ENCODE assay signal across 28 mouse cellular contexts in the genomic region with DNA sequence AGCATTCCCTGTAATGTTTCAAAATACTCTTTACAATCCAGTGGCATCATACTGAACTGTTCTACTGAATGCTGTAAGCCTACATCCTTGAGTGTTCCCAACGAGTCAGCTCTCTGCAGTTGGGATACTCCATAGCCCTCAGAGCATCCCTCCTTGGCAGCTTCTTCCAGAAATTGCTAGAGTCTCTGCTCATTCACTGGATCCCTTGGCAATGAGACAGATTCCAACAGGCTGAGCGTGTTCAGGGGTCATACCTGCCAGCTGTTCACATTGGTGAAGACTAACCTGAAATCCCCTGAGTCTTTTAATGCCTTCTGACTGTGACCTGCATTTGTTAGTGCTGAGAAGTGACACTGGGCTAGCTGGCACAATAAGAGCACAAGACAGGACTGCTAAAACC.
A peak's percentile ranks its signal among the peaks of the same experiment; 100 is the strongest.
DNase-seq lines count a peak whose midpoint lies in the region; ATAC-seq and TF ChIP-seq lines count a peak whose summit lies in the region.
"Had no signal": no experiment of that assay in that cellular context is flagged by ENCODE, and none has a peak within 500 bp of the region (broad histone marks: within the 10 kb centered on the region; RNA-seq: fewer than 3 reads in every experiment).

No protein-coding gene starts in this region.

- no peaks in the 10 kb centered on the region for H3K9me3 ChIP-seq in intestine, embryonic 16.5 days (ENCODE audit: control insufficient read depth, low read length)
- H3K9me3 ChIP-seq: embryonic facial prominence, embryonic 12.5 days; embryonic facial prominence, embryonic 15.5 days; G1E; heart, embryonic 10.5 days; heart, embryonic 13.5 days; hindbrain, embryonic 13.5 days had no signal

- no peaks in the 10 kb centered on the region for H3K36me3 ChIP-seq in kidney, adult 2 months (ENCODE audit: control insufficient read depth, insufficient read depth, low read length)
- H3K36me3 ChIP-seq in intestine, embryonic 16.5 days (ENCODE audit: control insufficient read depth, insufficient read depth, low read length): no peaks in the 10 kb centered on the region
- H3K36me3 ChIP-seq: embryonic facial prominence, embryonic 12.5 days; embryonic facial prominence, embryonic 15.5 days; G1E; heart, embryonic 10.5 days; heart, embryonic 13.5 days; hindbrain, embryonic 13.5 days had no signal

- no peak for ATAC-seq in intestine, embryonic 16.5 days
- ATAC-seq: forebrain, embryonic 14.5 days; forebrain, postnatal 0 days; hindbrain, embryonic 16.5 days; inflammation-experienced regulatory T-cells, adult 6 months; intestine, postnatal 0 days had no signal

- no peak overlapping the region for H3K4me2 ChIP-seq in intestine, embryonic 16.5 days (ENCODE audit: low read depth, low read length)
- H3K4me2 ChIP-seq: embryonic facial prominence, embryonic 12.5 days; embryonic facial prominence, embryonic 15.5 days; hindbrain, embryonic 13.5 days had no signal

- no peak for TF ChIP-seq POLR2A in kidney, adult 2 months (IDR thresholded peaks at IDR 0.05; ENCODE audit: low read depth, low read length)

- no peak for TF ChIP-seq CTCF in kidney, adult 2 months (conservative IDR thresholded peaks at IDR 0.05; ENCODE audit: insufficient read depth, insufficient read length, low read depth, low read length)

- no peak overlapping the region for H3K27ac ChIP-seq in kidney, adult 2 months (ENCODE audit: insufficient read depth, low read depth, low read length)
- no peak overlapping the region for H3K27ac ChIP-seq in intestine, embryonic 16.5 days (ENCODE audit: low read length)
- H3K27ac ChIP-seq: embryonic facial prominence, embryonic 12.5 days; embryonic facial prominence, embryonic 15.5 days; gastrocnemius, adult 2 months; heart, adult 2 months; hindbrain, embryonic 13.5 days had no signal

- whole genome bisulfite sequencing in kidney, adult 2 months: 48% methylated on average over 2 of the region's 2 CpGs
- 73% methylated on average over 2 of the region's 2 CpGs for WGBS in intestine, embryonic 16.5 days

- H3K27me3 ChIP-seq in kidney, adult 2 months (replicated peaks; ENCODE audit: control insufficient read depth, insufficient read depth, low read length): no peaks in the 10 kb centered on the region
- no peaks in the 10 kb centered on the region for H3K27me3 ChIP-seq in intestine, embryonic 16.5 days (replicated peaks; ENCODE audit: control insufficient read depth, insufficient read depth, low read length)
- H3K27me3 ChIP-seq: CH12.LX; embryonic facial prominence, embryonic 12.5 days; embryonic facial prominence, embryonic 15.5 days; heart, embryonic 13.5 days; hindbrain, embryonic 13.5 days had no signal

- H3K4me1 ChIP-seq in kidney, adult 2 months (ENCODE audit: control insufficient read depth, insufficient read depth, low read length): 0 out of 2 replicates have a peak, but pooled peaks cover 2% of the 10 kb centered on the region
- no peaks in the 10 kb centered on the region for H3K4me1 ChIP-seq in intestine, embryonic 16.5 days (ENCODE audit: control insufficient read depth, insufficient read depth, low read length)
- H3K4me1 ChIP-seq: embryonic facial prominence, embryonic 12.5 days; hindbrain, embryonic 13.5 days had no signal

- H3K9ac ChIP-seq in intestine, embryonic 16.5 days (ENCODE audit: low read depth, low read length): no peak overlapping the region
- H3K9ac ChIP-seq: embryonic facial prominence, embryonic 12.5 days; embryonic facial prominence, embryonic 15.5 days; forebrain, postnatal 0 days; hindbrain, embryonic 13.5 days had no signal

- H3K4me3 ChIP-seq in kidney, adult 2 months (ENCODE audit: insufficient read depth, low read depth, low read length): no peak overlapping the region
- H3K4me3 ChIP-seq in intestine, embryonic 16.5 days (ENCODE audit: low read length): no peak overlapping the region
- H3K4me3 ChIP-seq: embryonic facial prominence, embryonic 12.5 days; embryonic facial prominence, embryonic 15.5 days; gastrocnemius, adult 2 months; heart, adult 2 months; heart, embryonic 10.5 days; heart, embryonic 13.5 days; hindbrain, embryonic 13.5 days had no signal

- peak; percentile 32 for DNase-seq in cerebellum, adult 9-10 months
- no peak for DNase-seq in cerebellum, adult 8-10 months
- DNase-seq in cerebellum, postnatal 14 days: peak; percentile 44 to 47
- DNase-seq in cerebellum, adult 11-12 months: no peak
- peak; percentile 58 for DNase-seq in kidney, adult 2 months
- DNase-seq in kidney, adult 18-20 months: no peak
- peak; percentile 27 for DNase-seq in brain, adult 2 months (ENCODE audit: low read depth, low spot score)
- DNase-seq: adrenal gland, adult 2 months; adrenal gland, postnatal 14 days; B cell, adult 2 months; forebrain, postnatal 0 days; gastrocnemius, adult 2 months; gastrocnemius, postnatal 14 days; heart, adult 2 months; heart, postnatal 14 days; kidney, adult 9 months had no signal

Comparison
In these comparisons a context has a peak if more than half of its experiments do, and no peak if none do; other contexts are left out.
1. DNase-seq: peak in cerebellum, adult 9-10 months (single experiment), cerebellum, postnatal 14 days (2 of 2), kidney, adult 2 months (single experiment) and brain, adult 2 months (single experiment); none in cerebellum, adult 8-10 months (single experiment), cerebellum, adult 11-12 months (single experiment) and kidney, adult 18-20 months (single experiment).